Mouse (Mus musculus) cortical plate, adult 2 months (tissue): ENCODE measurements around the gene Prtg.

ENCODE experiments used
- CTCF ChIP-seq: fragments of 200-500 bp; IDR thresholded peaks from 2 replicates; pipeline ENCODE4 v1.5.1; 2011; ENCODE audit warnings: mild to moderate bottlenecking, control low read depth, low read length; ENCODE audit not compliant: insufficient read depth; ENCODE audit errors: extremely low read depth
- POLR2A ChIP-seq: fragments of 200-500 bp; IDR thresholded peaks from 2 replicates; pipeline ENCODE4 v1.6.1; 2011; ENCODE audit warnings: mild to moderate bottlenecking, low read length, control low read depth; ENCODE audit not compliant: insufficient read depth; ENCODE audit errors: extremely low read depth

- no peak for TF ChIP-seq CTCF
- TF ChIP-seq POLR2A: no peak
Measured at GRCm38 (mm10) chr9:72894796-72895352, 88.2 kb downstream of the Prtg start.
